Mouse (Mus musculus): ENCODE measurements around the gene Srrm4. TPM values are rescaled to one million over a fixed set of nuclear protein-coding genes. Genes with fewer than 3 reads are reported as not detected.
"Not testable (repeated sequence)": the region's sequence is repeated elsewhere in the genome, so short reads cannot be mapped to it uniquely, and the experiment has no call there.

Srrm4 gene
- polyA plus RNA-seq, 1 experiment, result not detected

GRCm38 (mm10) chr5:116436117-116436516 lies 155.5 kb downstream of the Srrm4 start:
- Histone ChIP-seq H3K27ac (ENCODE audit: insufficient read depth, low read depth, low read length) (no peak overlapping the region), H3K4me3 (ENCODE audit: insufficient read depth, low read length) (no peak overlapping the region), H3K4me1 (ENCODE audit: control insufficient read depth, insufficient read depth, low read length) (no peaks in the 10 kb centered on the region)
- TF ChIP-seq CTCF (IDR thresholded peaks at IDR 0.05; ENCODE audit: low read depth, low read length) (no peak), POLR2A (IDR thresholded peaks at IDR 0.05; ENCODE audit: borderline replicate concordance, low read depth, low read length) (no peak)

GRCm38 (mm10) chr5:116434976-116435850 lies 156.4 kb downstream of the Srrm4 start:
- Histone ChIP-seq H3K4me1 (ENCODE audit: control insufficient read depth, insufficient read depth, low read length) (no peaks in the 10 kb centered on the region), H3K27ac (ENCODE audit: insufficient read depth, low read depth, low read length) (no peak overlapping the region), H3K4me3 (ENCODE audit: insufficient read depth, low read length) (no peak overlapping the region)
- TF ChIP-seq POLR2A (IDR thresholded peaks at IDR 0.05; ENCODE audit: borderline replicate concordance, low read depth, low read length), result no peak
- TF ChIP-seq CTCF (IDR thresholded peaks at IDR 0.05; ENCODE audit: low read depth, low read length), result no peak

- Histone ChIP-seq H3K4me1 (ENCODE audit: control insufficient read depth, insufficient read depth, low read length) (no peaks in the 10 kb centered on the region), H3K4me3 (ENCODE audit: insufficient read depth, low read length) (no peak overlapping the region), H3K27ac (ENCODE audit: insufficient read depth, low read depth, low read length) (no peak overlapping the region)
- TF ChIP-seq POLR2A (IDR thresholded peaks at IDR 0.05; ENCODE audit: borderline replicate concordance, low read depth, low read length) (no peak), CTCF (IDR thresholded peaks at IDR 0.05; ENCODE audit: low read depth, low read length) (no peak)
Measured at GRCm38 (mm10) chr5:116432871-116433270, 158.7 kb downstream of the Srrm4 start.

- no peak overlapping the region for H3K4me3 ChIP-seq (ENCODE audit: insufficient read depth, low read length)
- TF ChIP-seq CTCF (IDR thresholded peaks at IDR 0.05; ENCODE audit: low read depth, low read length), result no peak
- TF ChIP-seq POLR2A (IDR thresholded peaks at IDR 0.05; ENCODE audit: borderline replicate concordance, low read depth, low read length), result no peak
Measured at GRCm38 (mm10) chr5:116426701-116427100, 164.9 kb downstream of the Srrm4 start.

GRCm38 (mm10) chr5:116425709-116426108 lies 165.9 kb downstream of the Srrm4 start:
- H3K27ac ChIP-seq (ENCODE audit: insufficient read depth, low read depth, low read length); H3K4me3 ChIP-seq (ENCODE audit: insufficient read depth, low read length); H3K4me1 ChIP-seq (ENCODE audit: control insufficient read depth, insufficient read depth, low read length): not testable (repeated sequence)

More at GRCm38 (mm10) chr5:116426701-116427100, 164.9 kb downstream of the Srrm4 start:
- Histone ChIP-seq H3K4me1 (ENCODE audit: control insufficient read depth, insufficient read depth, low read length) (no peaks in the 10 kb centered on the region), H3K27ac (ENCODE audit: insufficient read depth, low read depth, low read length) (no peak overlapping the region)

- H3K4me1 ChIP-seq (ENCODE audit: control insufficient read depth, insufficient read depth, low read length), result no peaks in the 10 kb centered on the region
- no peak overlapping the region for H3K4me3 ChIP-seq (ENCODE audit: insufficient read depth, low read length)
- no peak overlapping the region for H3K27ac ChIP-seq (ENCODE audit: insufficient read depth, low read depth, low read length)
- no peak for TF ChIP-seq CTCF (IDR thresholded peaks at IDR 0.05; ENCODE audit: low read depth, low read length)
- no peak for TF ChIP-seq POLR2A (IDR thresholded peaks at IDR 0.05; ENCODE audit: borderline replicate concordance, low read depth, low read length)
Measured at GRCm38 (mm10) chr5:116425273-116425672, 166.3 kb downstream of the Srrm4 start.

GRCm38 (mm10) chr5:116423746-116424145 lies 167.9 kb downstream of the Srrm4 start:
- no peak for TF ChIP-seq POLR2A (IDR thresholded peaks at IDR 0.05; ENCODE audit: borderline replicate concordance, low read depth, low read length)
- no peak for TF ChIP-seq CTCF (IDR thresholded peaks at IDR 0.05; ENCODE audit: low read depth, low read length)
- no peaks in the 10 kb centered on the region for H3K4me1 ChIP-seq (ENCODE audit: control insufficient read depth, insufficient read depth, low read length)
- H3K4me3 ChIP-seq (ENCODE audit: insufficient read depth, low read length), result no peak overlapping the region
- no peak overlapping the region for H3K27ac ChIP-seq (ENCODE audit: insufficient read depth, low read depth, low read length)

- Histone ChIP-seq H3K4me3 (ENCODE audit: insufficient read depth, low read length) (no peak within 1 kb of the TSS), H3K4me1 (ENCODE audit: control insufficient read depth, insufficient read depth, low read length) (no peaks in the 10 kb centered on the region), H3K27ac (ENCODE audit: insufficient read depth, low read depth, low read length) (no peak within 1 kb of the TSS)
- no peak for TF ChIP-seq POLR2A (IDR thresholded peaks at IDR 0.05; ENCODE audit: borderline replicate concordance, low read depth, low read length)
- TF ChIP-seq CTCF (IDR thresholded peaks at IDR 0.05; ENCODE audit: low read depth, low read length), result no peak
Measured at GRCm38 (mm10) chr5:116422699-116423201, 168.9 kb downstream of the Srrm4 start, which contains the start of gene Hspb8. TSS of gene Hspb8 (minus strand) at chr5:116422864.

- Histone ChIP-seq H3K27ac (ENCODE audit: insufficient read depth, low read depth, low read length) (no peak overlapping the region), H3K4me1 (ENCODE audit: control insufficient read depth, insufficient read depth, low read length) (no peaks in the 10 kb centered on the region), H3K4me3 (ENCODE audit: insufficient read depth, low read length) (no peak overlapping the region)
- TF ChIP-seq POLR2A (IDR thresholded peaks at IDR 0.05; ENCODE audit: borderline replicate concordance, low read depth, low read length) (no peak), CTCF (IDR thresholded peaks at IDR 0.05; ENCODE audit: low read depth, low read length) (no peak)
Measured at GRCm38 (mm10) chr5:116421791-116422481, 169.7 kb downstream of the Srrm4 start.

- TF ChIP-seq POLR2A (IDR thresholded peaks at IDR 0.05; ENCODE audit: borderline replicate concordance, low read depth, low read length) (no peak), CTCF (IDR thresholded peaks at IDR 0.05; ENCODE audit: low read depth, low read length) (no peak)
- no peaks in the 10 kb centered on the region for H3K4me1 ChIP-seq (ENCODE audit: control insufficient read depth, insufficient read depth, low read length)
- no peak overlapping the region for H3K27ac ChIP-seq (ENCODE audit: insufficient read depth, low read depth, low read length)
- H3K4me3 ChIP-seq (ENCODE audit: insufficient read depth, low read length), result no peak overlapping the region
Measured at GRCm38 (mm10) chr5:116420759-116421225, 170.8 kb downstream of the Srrm4 start.
